Mouse (Mus musculus): Measurements from ENCODE around the gene Epop. TPM values are rescaled to one million over a fixed set of nuclear protein-coding genes. Genes with fewer than 3 reads are reported as not detected.

Epop gene
- total RNA-seq, 2 experiments from 2014 or later = not detected

DNA sequence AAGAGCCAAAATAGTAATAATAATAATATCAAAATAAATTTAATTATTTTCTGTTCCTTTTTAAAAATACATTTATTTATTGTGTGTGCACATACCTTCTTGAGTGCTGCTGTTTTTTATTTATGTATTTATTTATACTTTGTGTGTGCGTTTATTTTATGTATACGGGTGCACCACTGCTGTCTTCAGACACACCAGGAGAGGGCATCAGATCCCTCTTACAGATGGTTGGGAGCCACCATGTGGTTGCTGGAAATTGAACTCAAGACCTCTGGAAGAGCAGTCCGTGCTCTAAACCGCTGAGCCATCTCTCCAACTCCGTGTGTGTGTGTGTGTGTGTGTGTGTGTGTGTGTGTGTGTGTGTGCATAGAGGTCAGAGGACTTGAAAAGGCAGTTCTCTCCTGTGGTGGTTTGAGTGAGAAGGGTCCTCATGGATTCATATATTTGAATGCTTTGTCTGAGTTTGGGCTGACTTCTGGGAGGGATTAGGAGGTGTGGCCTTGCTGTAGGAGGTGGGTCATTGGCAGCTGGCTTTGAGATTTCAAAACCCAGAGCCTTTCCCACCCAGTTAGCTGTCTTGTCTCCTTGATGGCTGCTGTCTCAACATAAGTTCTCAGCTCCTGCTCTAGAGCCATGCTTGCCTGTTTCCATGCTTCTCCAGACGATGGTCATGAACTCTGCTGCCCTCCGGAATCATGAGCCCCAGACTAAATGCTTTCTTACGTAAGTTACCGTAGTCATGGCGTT lies 31.4 kb downstream of the Epop start:
- no peak for ATAC-seq (replicated peaks; ENCODE audit: low FRiP score, poor library complexity, severe bottlenecking)

DNA sequence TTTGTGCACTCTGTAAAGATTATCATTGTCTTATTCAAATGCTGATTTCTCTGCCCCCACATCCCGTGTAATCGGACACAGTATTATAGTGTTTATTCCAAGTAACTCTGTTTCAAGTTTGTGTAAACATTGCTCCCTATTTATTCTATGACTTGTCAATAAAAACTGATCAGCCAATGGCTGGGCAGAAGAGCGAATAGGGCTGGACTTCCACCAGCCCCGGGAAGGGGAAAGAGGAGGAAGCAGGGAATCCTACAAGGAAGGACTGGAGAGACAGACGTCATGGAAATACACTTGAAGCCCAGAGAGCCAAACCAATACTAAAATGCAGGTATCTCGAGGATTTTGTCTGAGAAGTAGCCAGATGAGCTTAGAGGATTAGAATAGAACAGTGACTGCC lies 35.4 kb downstream of the Epop start:
- no peak for ATAC-seq (replicated peaks; ENCODE audit: low FRiP score, poor library complexity, severe bottlenecking)

DNA sequence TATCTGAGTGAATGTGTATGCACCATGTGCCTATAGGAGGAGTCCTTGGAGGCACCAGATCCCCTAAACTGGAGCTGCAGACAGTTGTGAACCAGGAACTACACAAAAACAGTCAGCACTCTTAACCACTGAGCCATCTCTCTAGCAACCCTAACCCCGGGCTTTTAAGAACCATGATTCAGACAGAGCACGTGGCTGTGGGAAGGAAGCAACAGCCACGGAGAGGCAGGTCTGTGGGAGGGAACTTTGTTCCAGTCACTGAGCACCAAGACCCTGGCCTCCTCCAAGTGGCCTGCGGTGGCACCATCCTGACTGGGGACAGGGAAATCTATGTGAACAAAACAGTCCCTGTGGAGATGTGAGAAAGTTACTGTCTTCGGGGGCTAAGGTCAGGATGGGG lies 37.6 kb downstream of the Epop start:
- no peak for ATAC-seq (replicated peaks; ENCODE audit: low FRiP score, poor library complexity, severe bottlenecking)

DNA sequence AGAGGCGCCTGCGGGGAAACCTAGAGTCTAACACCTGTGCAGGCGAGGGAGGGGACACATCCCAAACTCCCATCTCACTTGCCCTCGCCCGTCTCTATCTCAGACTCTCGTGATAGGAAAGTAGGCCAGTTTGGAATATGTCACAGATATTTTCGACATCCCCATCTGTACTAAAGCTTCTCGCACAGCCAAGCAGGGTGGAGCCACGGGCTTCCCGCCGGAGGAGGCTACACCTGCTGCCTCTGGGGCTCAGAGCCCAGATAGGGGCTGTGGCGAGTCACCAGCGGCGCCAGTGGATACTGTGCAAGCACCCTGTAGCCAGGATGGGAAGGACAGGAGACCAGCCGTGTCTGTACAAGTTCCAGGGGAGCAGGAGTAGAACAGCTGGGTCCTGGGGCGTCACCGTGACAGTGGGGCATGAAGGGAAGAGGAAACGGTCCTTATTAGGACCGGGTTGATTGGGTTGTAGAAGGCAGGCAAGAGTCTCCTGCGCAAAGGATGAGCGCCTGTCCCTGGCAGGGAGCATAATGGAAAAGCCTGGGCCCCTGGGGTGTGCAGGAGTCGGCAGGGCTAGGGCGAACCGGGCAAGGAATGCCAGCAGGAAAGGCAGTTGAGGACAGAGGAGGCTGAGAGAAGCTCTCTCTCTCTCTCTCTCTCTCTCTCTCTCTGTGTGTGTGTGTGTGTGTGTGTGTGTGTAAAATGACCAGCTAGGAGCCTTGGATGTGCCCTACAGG lies 39.1 kb downstream of the Epop start:
- no peak; the same call in 1 of the 2 replicates for ATAC-seq (replicated peaks; ENCODE audit: low FRiP score, poor library complexity, severe bottlenecking)

- no peak for ATAC-seq (replicated peaks; ENCODE audit: low FRiP score, poor library complexity, severe bottlenecking)
These were observed 40.3 kb downstream of the Epop start for GRCm38 (mm10) chr11:97589216-97589615.

DNA sequence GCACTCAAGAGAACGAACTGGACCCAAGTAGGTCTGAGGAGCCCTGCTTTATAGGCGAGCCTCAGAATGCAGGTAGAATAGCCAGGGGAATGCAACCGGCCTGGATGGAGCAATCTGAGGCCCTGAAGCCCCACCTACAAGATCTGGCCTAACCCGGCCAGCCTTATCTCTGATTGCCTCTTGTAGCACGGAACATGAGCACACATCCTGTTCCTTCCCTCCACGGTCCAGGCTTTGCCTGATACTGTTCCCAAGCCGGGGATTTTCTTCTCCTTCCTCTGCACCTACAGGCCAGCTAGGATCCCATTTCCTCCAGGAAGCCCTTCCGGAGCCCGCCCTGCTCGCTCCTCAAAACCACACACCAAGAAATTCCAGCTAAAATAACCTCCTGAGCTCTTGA lies 43.6 kb downstream of the Epop start:
- ATAC-seq (replicated peaks; ENCODE audit: low FRiP score, poor library complexity, severe bottlenecking) = no peak

- ATAC-seq (replicated peaks; ENCODE audit: low FRiP score, poor library complexity, severe bottlenecking) = no peak
These were observed 45.0 kb downstream of the Epop start for GRCm38 (mm10) chr11:97584476-97584875.

DNA sequence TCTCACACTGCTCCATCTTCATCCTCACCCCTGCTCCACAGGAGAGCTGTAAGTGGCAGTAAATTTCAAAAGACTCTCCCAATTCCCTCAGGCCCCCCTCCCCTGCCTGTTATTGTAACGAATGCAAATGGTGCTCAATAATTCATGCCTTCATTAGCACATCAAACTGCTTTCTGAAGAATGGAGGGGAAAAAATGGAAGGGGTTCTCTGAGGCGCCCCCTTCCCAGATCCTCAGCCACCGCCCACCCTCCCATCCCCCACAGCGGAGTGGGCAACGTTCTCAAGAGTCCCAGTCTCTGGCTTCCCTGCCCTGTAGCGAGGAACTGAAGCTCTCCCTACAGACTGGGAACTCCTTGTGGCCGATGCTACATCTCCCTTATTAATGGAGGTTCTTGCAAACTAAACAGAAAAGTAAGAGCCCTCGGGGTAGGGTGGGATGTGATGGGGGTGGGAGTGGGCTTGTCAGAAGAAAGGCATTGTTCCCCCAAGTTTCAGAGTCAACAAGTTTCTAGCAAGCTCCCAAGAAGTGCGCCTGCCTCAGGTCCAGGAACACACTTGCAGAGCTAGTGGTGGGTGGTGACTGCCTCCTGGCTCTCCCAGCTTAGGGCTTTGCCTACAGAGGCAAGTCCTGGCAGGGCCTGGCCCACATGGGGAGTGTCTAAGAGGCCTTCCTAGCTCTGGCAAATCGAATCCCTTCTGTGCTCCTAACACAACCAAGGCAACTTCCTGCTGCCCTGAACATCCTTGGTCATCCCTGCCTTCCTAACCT lies 50.2 kb downstream of the Epop start:
- no peak for ATAC-seq (replicated peaks; ENCODE audit: low FRiP score, poor library complexity, severe bottlenecking)

GRCm38 (mm10) chr11:97578286-97578685 lies 51.2 kb downstream of the Epop start:
- no peak; the same call in 1 of the 2 replicates for ATAC-seq (replicated peaks; ENCODE audit: low FRiP score, poor library complexity, severe bottlenecking)

Other genes with a start within 250 kb of the Epop start
- gene Arhgap23, start 214.2 kb downstream of the Epop start, total RNA-seq (2015; ENCODE audit: low replicate concordance) = 76.8 and 82.6 TPM in 2 replicates
- gene Arhgap23, start 214.2 kb downstream of the Epop start, total RNA-seq (2017; ENCODE audit: low replicate concordance) = 65.7 and 71.1 TPM in 2 replicates
- not detected in 2 replicates for gene 4933428G20Rik, start 129.4 kb downstream of the Epop start, total RNA-seq (2015; ENCODE audit: low replicate concordance)
- not detected in 2 replicates for gene 4933428G20Rik, start 129.4 kb downstream of the Epop start, total RNA-seq (2017; ENCODE audit: low replicate concordance)
- gene Srcin1, start 53.5 kb downstream of the Epop start, total RNA-seq (2015; ENCODE audit: low replicate concordance) = not detected in 2 replicates
- gene Srcin1, start 53.5 kb downstream of the Epop start, total RNA-seq (2017; ENCODE audit: low replicate concordance) = not detected in 2 replicates
- 2.1 and 9.7 TPM in 2 replicates for gene Mllt6, start 33.7 kb upstream of the Epop start, total RNA-seq (2015; ENCODE audit: low replicate concordance)
- 1.3 and 3.9 TPM in 2 replicates for gene Mllt6, start 33.7 kb upstream of the Epop start, total RNA-seq (2017; ENCODE audit: low replicate concordance)
- 6.3 TPM in 1 of 2 replicates, not detected in the other for gene Cisd3, start 56.1 kb upstream of the Epop start, total RNA-seq (2015; ENCODE audit: low replicate concordance)
- gene Cisd3, start 56.1 kb upstream of the Epop start, total RNA-seq (2017; ENCODE audit: low replicate concordance) = not detected in 2 replicates
- gene Pcgf2, start 70.8 kb upstream of the Epop start, total RNA-seq (2015; ENCODE audit: low replicate concordance) = 5.9 TPM in 1 of 2 replicates, not detected in the other
- gene Pcgf2, start 70.8 kb upstream of the Epop start, total RNA-seq (2017; ENCODE audit: low replicate concordance) = 2.1 TPM in 1 of 2 replicates, not detected in the other
- 20.5 and 50.7 TPM in 2 replicates for gene Psmb3, start 73.7 kb upstream of the Epop start, total RNA-seq (2015; ENCODE audit: low replicate concordance)
- 7.9 and 45.8 TPM in 2 replicates for gene Psmb3, start 73.7 kb upstream of the Epop start, total RNA-seq (2017; ENCODE audit: low replicate concordance)
- 2.9 and 4.0 TPM in 2 replicates for gene Pip4k2b, start 115.0 kb upstream of the Epop start, total RNA-seq (2015; ENCODE audit: low replicate concordance)
- gene Pip4k2b, start 115.0 kb upstream of the Epop start, total RNA-seq (2017; ENCODE audit: low replicate concordance) = 2.1 and 12.6 TPM in 2 replicates
- gene Cwc25, start 136.9 kb upstream of the Epop start, total RNA-seq (2015; ENCODE audit: low replicate concordance) = 8.3 and 13.8 TPM in 2 replicates
- 8.8 and 19.1 TPM in 2 replicates for gene Cwc25, start 136.9 kb upstream of the Epop start, total RNA-seq (2017; ENCODE audit: low replicate concordance)
- gene 1700001P01Rik, start 146.2 kb upstream of the Epop start, total RNA-seq (2015; ENCODE audit: low replicate concordance) = not detected in 2 replicates
- not detected in 2 replicates for gene 1700001P01Rik, start 146.2 kb upstream of the Epop start, total RNA-seq (2017; ENCODE audit: low replicate concordance)
- 324 and 337 TPM in 2 replicates for gene Rpl23, start 152.7 kb upstream of the Epop start, total RNA-seq (2015; ENCODE audit: low replicate concordance)
- 331 and 402 TPM in 2 replicates for gene Rpl23, start 152.7 kb upstream of the Epop start, total RNA-seq (2017; ENCODE audit: low replicate concordance)
- 28.9 and 33.5 TPM in 2 replicates for gene Lasp1, start 169.3 kb upstream of the Epop start, total RNA-seq (2015; ENCODE audit: low replicate concordance)
- gene Lasp1, start 169.3 kb upstream of the Epop start, total RNA-seq (2017; ENCODE audit: low replicate concordance) = 14.8 and 57.0 TPM in 2 replicates
- gene B230217C12Rik, start 211.1 kb upstream of the Epop start, total RNA-seq (2015; ENCODE audit: low replicate concordance) = not detected in 2 replicates
- gene B230217C12Rik, start 211.1 kb upstream of the Epop start, total RNA-seq (2017; ENCODE audit: low replicate concordance) = not detected in 2 replicates